Mouse (Mus musculus) intestine, embryonic 16.5 days (tissue): ENCODE data around the gene Plk1. TPM values are rescaled to one million over a fixed set of nuclear protein-coding genes. Genes with fewer than 3 reads are reported as not detected.

ENCODE experiments used
- ATAC-seq: fragments of 200-750 bp; cut with Nextera tagmentation; 2 replicates; pipeline ENCODE4 v1.8.0; 2017; ENCODE audit warnings: moderate TSS enrichment, moderate library complexity
- H3K27ac ChIP-seq: fragments of 300-500 bp; sonication (generic); 2 replicates; pipeline ENCODE4 v1.5.1; 2014; ENCODE audit warnings: mild to moderate bottlenecking, low read length
- H3K27me3 ChIP-seq: fragments of 300-500 bp; sonication (generic); replicated peaks from 2 replicates; pipeline ENCODE4 v1.6.1; 2014; ENCODE audit warnings: low read length, control low read depth, mixed read lengths; ENCODE audit not compliant: control insufficient read depth, insufficient read depth
- H3K36me3 ChIP-seq: fragments of 300-500 bp; sonication (generic); 2 replicates; pipeline ENCODE4 v1.6.1; 2014; ENCODE audit warnings: low read length, control low read depth; ENCODE audit not compliant: control insufficient read depth, insufficient read depth
- H3K4me1 ChIP-seq: fragments of 300-500 bp; sonication (generic); 2 replicates; pipeline ENCODE4 v1.6.1; 2014; ENCODE audit warnings: low read length, control low read depth, mixed read lengths; ENCODE audit not compliant: control insufficient read depth, insufficient read depth
- H3K4me2 ChIP-seq: fragments of 300-500 bp; sonication (generic); 2 replicates; pipeline ENCODE4 v1.6.1; 2014; ENCODE audit warnings: low read depth, low read length, control low read depth
- H3K4me3 ChIP-seq: fragments of 300-500 bp; sonication (generic); 2 replicates; pipeline ENCODE4 v1.5.1; 2014; ENCODE audit warnings: mild to moderate bottlenecking, low read length
- H3K9ac ChIP-seq: fragments of 300-500 bp; sonication (generic); 2 replicates; pipeline ENCODE4 v1.6.1; 2014; ENCODE audit warnings: low read depth, low read length
- H3K9me3 ChIP-seq: fragments of 300-500 bp; sonication (generic); 2 replicates; pipeline ENCODE4 v1.6.1; 2016; ENCODE audit warnings: low read length, control low read depth; ENCODE audit not compliant: control insufficient read depth
- WGBS: fragments of 180-500 bp; shearing (Covaris S2); extraction: QIAGEN DNeasy Blood & Tissue Kit; methylation state at CpG from one replicate; pipeline ENCODE4 v1.1.7; 2014; 5-methylcytosine and 5-hydroxymethylcytosine counted together
- polyA plus RNA-seq: library from polyadenylated mRNA; unstranded; fragments of >200 nt; fragmentation: Nextera tagmentation; extraction: Ambion mirVana; gene quantifications from 2 replicates; pipeline ENCODE4 v1.2.1, GENCODE M21; 2015

Gene Plk1
- polyA plus RNA-seq, 1 experiment from 2014 or later: 117 TPM

GRCm38 (mm10) chr7:122138190-122138589, 21.0 kb upstream of the Plk1 start:
- Histone ChIP-seq H3K4me1 (peaks cover 5% of the 10 kb centered on the region; the same call in 1 of the 2 replicates), H3K4me2 (no peak overlapping the region), H3K27me3 (no peaks in the 10 kb centered on the region), H3K9ac (no peak overlapping the region), H3K4me3 (no peak overlapping the region), H3K36me3 (peaks cover 17% of the 10 kb centered on the region), H3K9me3 (no peaks in the 10 kb centered on the region), H3K27ac (no peak overlapping the region)
- WGBS: 91% methylated on average over 5 of the region's 5 CpGs
- no peak for ATAC-seq

GRCm38 (mm10) chr7:122140991-122141390, 18.2 kb upstream of the Plk1 start:
- Histone ChIP-seq H3K27ac (no peak overlapping the region), H3K4me2 (no peak overlapping the region), H3K27me3 (no peaks in the 10 kb centered on the region), H3K36me3 (peaks cover 25% of the 10 kb centered on the region), H3K4me3 (no peak overlapping the region), H3K4me1 (no peaks in the 10 kb centered on the region), H3K9me3 (no peaks in the 10 kb centered on the region), H3K9ac (no peak overlapping the region)
- ATAC-seq: no peak

- ATAC-seq: peak; percentile 96
Measured at GRCm38 (mm10) chr7:122152473-122152872, 6.8 kb upstream of the Plk1 start.

GRCm38 (mm10) chr7:122158488-122158887, 751 bp upstream of the Plk1 start:
- Histone ChIP-seq H3K27me3 (no peaks in the 10 kb centered on the region), H3K36me3 (peaks cover 6% of the 10 kb centered on the region; the same call in 1 of the 2 replicates), H3K4me2 (peak overlapping the region; percentile 86), H3K9ac (peak overlapping the region; percentile 78), H3K27ac (peak overlapping the region; percentile 92), H3K4me3 (peak overlapping the region; percentile 64), H3K9me3 (no peaks in the 10 kb centered on the region), H3K4me1 (peaks cover 27% of the 10 kb centered on the region)
- ATAC-seq: no peak
- 4% methylated on average over 13 of the region's 13 CpGs for WGBS

More at GRCm38 (mm10) chr7:122152473-122152872, 6.8 kb upstream of the Plk1 start:
- Histone ChIP-seq H3K4me2 (no peak overlapping the region), H3K9me3 (no peaks in the 10 kb centered on the region), H3K9ac (no peak overlapping the region), H3K4me1 (peaks cover 8% of the 10 kb centered on the region), H3K4me3 (no peak overlapping the region), H3K36me3 (no peaks in the 10 kb centered on the region), H3K27me3 (no peaks in the 10 kb centered on the region), H3K27ac (peak overlapping the region; percentile 30)
- 61% methylated on average over 4 of the region's 4 CpGs for WGBS

GRCm38 (mm10) chr7:122160037-122160436, 798 bp downstream of the Plk1 start:
- H3K4me2 ChIP-seq: peak overlapping the region; percentile 73
- H3K27ac ChIP-seq: peak overlapping the region; percentile 73
- WGBS: under 1% methylated on average over 12 of the region's 12 CpGs
- ATAC-seq: no peak
- H3K9ac ChIP-seq: peak overlapping the region; percentile 78
- H3K4me3 ChIP-seq: peak overlapping the region; percentile 64
- H3K36me3 ChIP-seq: peaks cover 6% of the 10 kb centered on the region; the same call in 1 of the 2 replicates
- H3K4me1 ChIP-seq: peaks cover 27% of the 10 kb centered on the region
- no peaks in the 10 kb centered on the region for H3K9me3 ChIP-seq
- H3K27me3 ChIP-seq: no peaks in the 10 kb centered on the region

- ATAC-seq: no peak
- Histone ChIP-seq H3K27me3 (no peaks in the 10 kb centered on the region), H3K27ac (no peak overlapping the region), H3K4me2 (no peak overlapping the region), H3K4me1 (peaks cover 20% of the 10 kb centered on the region), H3K4me3 (no peak overlapping the region), H3K36me3 (peaks cover 22% of the 10 kb centered on the region), H3K9me3 (no peaks in the 10 kb centered on the region), H3K9ac (no peak overlapping the region)
- 88% methylated on average over 6 of the region's 8 CpGs for WGBS
Measured at GRCm38 (mm10) chr7:122163766-122164165, 4.5 kb downstream of the Plk1 start.

GRCm38 (mm10) chr7:122167203-122167602, 8.0 kb downstream of the Plk1 start:
- Histone ChIP-seq H3K36me3 (peaks cover 29% of the 10 kb centered on the region), H3K4me3 (no peak overlapping the region), H3K27me3 (no peaks in the 10 kb centered on the region), H3K9me3 (no peaks in the 10 kb centered on the region), H3K4me2 (no peak overlapping the region), H3K4me1 (no peaks in the 10 kb centered on the region), H3K9ac (no peak overlapping the region), H3K27ac (no peak overlapping the region)
- 91% methylated on average over 7 of the region's 7 CpGs for WGBS
- ATAC-seq: no peak

- 79% methylated on average over 6 of the region's 6 CpGs for WGBS
Measured at GRCm38 (mm10) chr7:122170705-122171104, 11.5 kb downstream of the Plk1 start.

GRCm38 (mm10) chr7:122171613-122172012, 12.4 kb downstream of the Plk1 start:
- WGBS: 66% methylated on average over 10 of the region's 10 CpGs
- no peaks in the 10 kb centered on the region for H3K9me3 ChIP-seq
- H3K27me3 ChIP-seq: no peaks in the 10 kb centered on the region
- H3K36me3 ChIP-seq: peaks cover 25% of the 10 kb centered on the region
- no peaks in the 10 kb centered on the region for H3K4me1 ChIP-seq
- H3K27ac ChIP-seq: no peak overlapping the region
- no peak overlapping the region for H3K9ac ChIP-seq
- no peak overlapping the region for H3K4me3 ChIP-seq
- ATAC-seq: 0 out of 2 replicates have a peak, but pooled peaks have one; percentile 10
- H3K4me2 ChIP-seq: no peak overlapping the region

More at GRCm38 (mm10) chr7:122170705-122171104, 11.5 kb downstream of the Plk1 start:
- H3K27me3 ChIP-seq: no peaks in the 10 kb centered on the region
- H3K9me3 ChIP-seq: no peaks in the 10 kb centered on the region
- peaks cover 28% of the 10 kb centered on the region for H3K36me3 ChIP-seq
- no peak overlapping the region for H3K4me2 ChIP-seq
- H3K4me3 ChIP-seq: no peak overlapping the region
- ATAC-seq: no peak
- H3K9ac ChIP-seq: no peak overlapping the region
- H3K4me1 ChIP-seq: no peaks in the 10 kb centered on the region
- no peak overlapping the region for H3K27ac ChIP-seq

GRCm38 (mm10) chr7:122180720-122181119, 21.5 kb downstream of the Plk1 start:
- H3K36me3 ChIP-seq: no peaks in the 10 kb centered on the region
- H3K27me3 ChIP-seq: no peaks in the 10 kb centered on the region
- no peaks in the 10 kb centered on the region for H3K9me3 ChIP-seq
- no peaks in the 10 kb centered on the region for H3K4me1 ChIP-seq
- 90% methylated on average over 7 of the region's 7 CpGs for WGBS
- no peak overlapping the region for H3K4me2 ChIP-seq
- H3K27ac ChIP-seq: no peak overlapping the region
- no peak overlapping the region for H3K9ac ChIP-seq
- no peak overlapping the region for H3K4me3 ChIP-seq
- no peak for ATAC-seq
